Mouse (Mus musculus): ENCODE results near the gene Abi2.

Gene Abi2

DNA sequence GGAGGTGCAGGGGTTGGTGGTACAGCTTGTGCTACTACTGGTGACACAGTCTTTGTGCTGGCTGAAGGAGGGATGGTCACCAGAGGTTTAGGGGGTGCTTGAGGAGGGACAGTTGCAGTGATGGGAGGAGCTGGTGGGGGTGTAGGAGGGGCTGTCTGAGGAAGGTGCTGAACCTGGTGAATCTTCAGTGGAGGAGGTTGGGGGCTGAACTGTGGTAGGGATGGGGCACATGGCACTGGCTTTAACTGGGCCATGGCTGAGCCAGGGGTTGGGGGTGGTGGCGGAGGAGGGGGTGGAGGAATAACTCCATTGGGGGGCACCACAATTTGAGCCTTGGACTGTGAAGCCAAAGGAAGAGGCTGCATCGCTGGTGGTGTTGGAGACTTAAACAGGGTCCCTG is 80.2 kb downstream of the Abi2 start:
- CTCF ChIA-PET: interaction anchor here (0.6 kb wide), 1 partner anchor 354 kb away, joined by 11 read pairs; no protein-coding TSS in a partner anchor

- CTCF ChIA-PET: no interaction called here
Observed at GRCm38 (mm10) chr1:60490510-60490909, 81.1 kb downstream of the Abi2 start.

DNA sequence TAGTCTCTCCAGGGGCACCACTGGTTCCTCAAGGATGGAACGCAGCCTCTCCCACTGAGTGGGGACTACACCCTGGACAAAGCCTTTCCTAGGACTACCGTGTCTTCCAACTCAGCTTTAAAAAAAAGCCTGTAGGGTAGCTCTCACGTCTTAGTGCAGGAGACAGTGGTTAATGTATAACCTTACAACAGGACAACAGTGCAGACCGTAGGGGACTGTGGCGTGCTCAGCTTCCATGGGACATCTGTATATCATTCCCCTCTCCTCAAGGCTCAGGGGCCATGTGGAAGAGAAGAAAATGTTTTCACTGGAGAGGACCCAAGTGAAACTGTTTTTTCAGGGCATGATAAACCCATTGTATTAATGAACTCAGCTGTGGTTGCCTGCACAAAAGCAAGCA is 83.0 kb downstream of the Abi2 start:
- CTCF ChIA-PET: no interaction called here

GRCm38 (mm10) chr1:60493421-60493820 is 84.0 kb downstream of the Abi2 start:
- CTCF ChIA-PET: no interaction called here

GRCm38 (mm10) chr1:60503456-60503855 is 94.0 kb downstream of the Abi2 start:
- CTCF ChIA-PET: no interaction called here

GRCm38 (mm10) chr1:60510584-60510983 is 101.2 kb downstream of the Abi2 start:
- CTCF ChIA-PET: no interaction called here

GRCm38 (mm10) chr1:60530107-60530506 is 120.7 kb downstream of the Abi2 start:
- CTCF ChIA-PET: no interaction called here

DNA sequence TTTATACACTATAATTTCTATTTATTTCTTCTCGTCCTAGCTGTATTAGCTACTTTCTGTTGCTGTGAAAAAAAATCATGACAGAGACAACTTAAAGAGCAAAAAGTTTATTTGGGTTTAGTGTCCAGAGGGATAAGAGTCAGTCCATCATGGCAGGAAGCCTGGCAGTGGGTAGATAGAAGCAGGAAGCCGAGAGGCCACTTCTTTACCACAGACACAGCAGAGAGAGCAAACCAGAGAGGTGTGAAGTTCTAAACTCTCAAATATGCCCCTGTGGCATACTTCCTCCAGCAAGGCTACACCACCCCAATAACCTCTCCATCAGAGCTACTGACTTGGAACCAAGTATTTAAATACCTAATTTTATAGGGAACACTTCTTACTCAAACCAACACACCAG is 121.2 kb downstream of the Abi2 start:
- CTCF ChIA-PET: no interaction called here
